Mouse (Mus musculus): ENCODE results near the gene Rpl10a. TPM values are rescaled to one million over a fixed set of nuclear protein-coding genes. Genes with fewer than 3 reads are reported as not detected.

Gene Rpl10a
- polyA plus RNA-seq, 1 experiment = 3,187 TPM

GRCm38 (mm10) chr17:28283199-28283598, 45.1 kb upstream of the Rpl10a start:
- H3K36me3 ChIP-seq (ENCODE audit: control insufficient read depth, insufficient read depth, low read length) = no peaks in the 10 kb centered on the region
- 92% methylated on average over 10 of the region's 10 CpGs for WGBS
- peaks cover 39% of the 10 kb centered on the region for H3K4me1 ChIP-seq (replicated peaks; ENCODE audit: control insufficient read depth, insufficient read depth, low read length)
- no peaks in the 10 kb centered on the region for H3K27me3 ChIP-seq (ENCODE audit: control insufficient read depth, insufficient read depth, low read length)
- H3K4me3 ChIP-seq (ENCODE audit: control insufficient read depth, insufficient read depth, low read length) = no peak overlapping the region
- DNase-seq = no peak
- H3K27ac ChIP-seq (ENCODE audit: control insufficient read depth, insufficient read depth, low read length) = no peak overlapping the region
- TF ChIP-seq CTCF (IDR thresholded peaks at IDR 0.05; ENCODE audit: borderline replicate concordance, control insufficient read depth, extremely low read depth, insufficient read depth, low read length, poor library complexity) (no peak), POLR2A (IDR thresholded peaks at IDR 0.05; ENCODE audit: control insufficient read depth, extremely low read depth, insufficient read depth, low read length, poor library complexity) (no peak)

- H3K36me3 ChIP-seq (ENCODE audit: control insufficient read depth, insufficient read depth, low read length) = no peaks in the 10 kb centered on the region
- H3K27ac ChIP-seq (ENCODE audit: control insufficient read depth, insufficient read depth, low read length) = no peak overlapping the region
- TF ChIP-seq POLR2A (IDR thresholded peaks at IDR 0.05; ENCODE audit: control insufficient read depth, extremely low read depth, insufficient read depth, low read length, poor library complexity) (no peak), CTCF (IDR thresholded peaks at IDR 0.05; ENCODE audit: borderline replicate concordance, control insufficient read depth, extremely low read depth, insufficient read depth, low read length, poor library complexity) (no peak)
- no peak overlapping the region for H3K4me3 ChIP-seq (ENCODE audit: control insufficient read depth, insufficient read depth, low read length)
- 52% methylated on average over 10 of the region's 10 CpGs for WGBS
- no peaks in the 10 kb centered on the region for H3K27me3 ChIP-seq (ENCODE audit: control insufficient read depth, insufficient read depth, low read length)
- H3K4me1 ChIP-seq (replicated peaks; ENCODE audit: control insufficient read depth, insufficient read depth, low read length) = peaks cover 22% of the 10 kb centered on the region
- no peak for DNase-seq
Observed at GRCm38 (mm10) chr17:28286133-28286532, 42.1 kb upstream of the Rpl10a start.

GRCm38 (mm10) chr17:28286964-28287363, 41.3 kb upstream of the Rpl10a start:
- H3K36me3 ChIP-seq (ENCODE audit: control insufficient read depth, insufficient read depth, low read length) = no peaks in the 10 kb centered on the region
- peaks cover 22% of the 10 kb centered on the region for H3K4me1 ChIP-seq (replicated peaks; ENCODE audit: control insufficient read depth, insufficient read depth, low read length)
- no peak for DNase-seq
- 81% methylated on average over 5 of the region's 5 CpGs for WGBS
- no peak for TF ChIP-seq CTCF (IDR thresholded peaks at IDR 0.05; ENCODE audit: borderline replicate concordance, control insufficient read depth, extremely low read depth, insufficient read depth, low read length, poor library complexity)
- TF ChIP-seq POLR2A (IDR thresholded peaks at IDR 0.05; ENCODE audit: control insufficient read depth, extremely low read depth, insufficient read depth, low read length, poor library complexity) = no peak
- no peak overlapping the region for H3K27ac ChIP-seq (ENCODE audit: control insufficient read depth, insufficient read depth, low read length)
- H3K4me3 ChIP-seq (ENCODE audit: control insufficient read depth, insufficient read depth, low read length) = no peak overlapping the region
- H3K27me3 ChIP-seq (ENCODE audit: control insufficient read depth, insufficient read depth, low read length) = no peaks in the 10 kb centered on the region

- Histone ChIP-seq H3K4me1 (replicated peaks; ENCODE audit: control insufficient read depth, insufficient read depth, low read length) (peaks cover 21% of the 10 kb centered on the region), H3K36me3 (ENCODE audit: control insufficient read depth, insufficient read depth, low read length) (no peaks in the 10 kb centered on the region), H3K4me3 (ENCODE audit: control insufficient read depth, insufficient read depth, low read length) (no peak overlapping the region), H3K27me3 (ENCODE audit: control insufficient read depth, insufficient read depth, low read length) (no peaks in the 10 kb centered on the region), H3K27ac (ENCODE audit: control insufficient read depth, insufficient read depth, low read length) (no peak overlapping the region)
- TF ChIP-seq CTCF (IDR thresholded peaks at IDR 0.05; ENCODE audit: borderline replicate concordance, control insufficient read depth, extremely low read depth, insufficient read depth, low read length, poor library complexity) = no peak
- no peak for TF ChIP-seq POLR2A (IDR thresholded peaks at IDR 0.05; ENCODE audit: control insufficient read depth, extremely low read depth, insufficient read depth, low read length, poor library complexity)
- WGBS = 36% methylated on average over 8 of the region's 8 CpGs
- DNase-seq = no peak
Observed at GRCm38 (mm10) chr17:28287578-28287977, 40.7 kb upstream of the Rpl10a start.

GRCm38 (mm10) chr17:28287980-28288379, 40.3 kb upstream of the Rpl10a start:
- Histone ChIP-seq H3K4me3 (ENCODE audit: control insufficient read depth, insufficient read depth, low read length) (no peak overlapping the region), H3K36me3 (ENCODE audit: control insufficient read depth, insufficient read depth, low read length) (no peaks in the 10 kb centered on the region), H3K27me3 (ENCODE audit: control insufficient read depth, insufficient read depth, low read length) (no peaks in the 10 kb centered on the region), H3K4me1 (replicated peaks; ENCODE audit: control insufficient read depth, insufficient read depth, low read length) (peaks cover 21% of the 10 kb centered on the region), H3K27ac (ENCODE audit: control insufficient read depth, insufficient read depth, low read length) (no peak overlapping the region)
- 25% methylated on average over 5 of the region's 5 CpGs for WGBS
- TF ChIP-seq POLR2A (IDR thresholded peaks at IDR 0.05; ENCODE audit: control insufficient read depth, extremely low read depth, insufficient read depth, low read length, poor library complexity) (no peak), CTCF (IDR thresholded peaks at IDR 0.05; ENCODE audit: borderline replicate concordance, control insufficient read depth, extremely low read depth, insufficient read depth, low read length, poor library complexity) (peak; percentile 45; the same call in 1 of the 2 replicates)
- DNase-seq = peak; percentile 64

GRCm38 (mm10) chr17:28290262-28290661, 38.0 kb upstream of the Rpl10a start:
- DNase-seq = no peak
- Histone ChIP-seq H3K27ac (ENCODE audit: control insufficient read depth, insufficient read depth, low read length) (no peak overlapping the region), H3K4me1 (replicated peaks; ENCODE audit: control insufficient read depth, insufficient read depth, low read length) (peaks cover 36% of the 10 kb centered on the region), H3K36me3 (ENCODE audit: control insufficient read depth, insufficient read depth, low read length) (no peaks in the 10 kb centered on the region), H3K4me3 (ENCODE audit: control insufficient read depth, insufficient read depth, low read length) (no peak overlapping the region), H3K27me3 (ENCODE audit: control insufficient read depth, insufficient read depth, low read length) (no peaks in the 10 kb centered on the region)
- WGBS = 71% methylated on average over 3 of the region's 3 CpGs
- no peak for TF ChIP-seq POLR2A (IDR thresholded peaks at IDR 0.05; ENCODE audit: control insufficient read depth, extremely low read depth, insufficient read depth, low read length, poor library complexity)
- no peak for TF ChIP-seq CTCF (IDR thresholded peaks at IDR 0.05; ENCODE audit: borderline replicate concordance, control insufficient read depth, extremely low read depth, insufficient read depth, low read length, poor library complexity)

GRCm38 (mm10) chr17:28290671-28291070, 37.6 kb upstream of the Rpl10a start:
- no peak for TF ChIP-seq CTCF (IDR thresholded peaks at IDR 0.05; ENCODE audit: borderline replicate concordance, control insufficient read depth, extremely low read depth, insufficient read depth, low read length, poor library complexity)
- TF ChIP-seq POLR2A (IDR thresholded peaks at IDR 0.05; ENCODE audit: control insufficient read depth, extremely low read depth, insufficient read depth, low read length, poor library complexity) = no peak
- peaks cover 37% of the 10 kb centered on the region for H3K4me1 ChIP-seq (replicated peaks; ENCODE audit: control insufficient read depth, insufficient read depth, low read length)
- H3K27ac ChIP-seq (ENCODE audit: control insufficient read depth, insufficient read depth, low read length) = no peak overlapping the region
- H3K4me3 ChIP-seq (ENCODE audit: control insufficient read depth, insufficient read depth, low read length) = no peak overlapping the region
- WGBS = 41% methylated on average over 11 of the region's 11 CpGs
- no peaks in the 10 kb centered on the region for H3K27me3 ChIP-seq (ENCODE audit: control insufficient read depth, insufficient read depth, low read length)
- no peaks in the 10 kb centered on the region for H3K36me3 ChIP-seq (ENCODE audit: control insufficient read depth, insufficient read depth, low read length)
- no peak for DNase-seq
